Mouse (Mus musculus) small intestine, adult 2 months (tissue): ENCODE results near the gene Eif3j1.

Experiments used
- CTCF ChIP-seq: fragments of 200-500 bp; IDR thresholded peaks from 2 replicates; pipeline ENCODE4 v1.5.1; 2012; ENCODE audit warnings: low read depth, mild to moderate bottlenecking, control low read depth, inconsistent platforms, low read length, moderate library complexity, mixed read lengths; ENCODE audit not compliant: insufficient replicate concordance, insufficient read length; ENCODE audit errors: extremely low read depth
- POLR2A ChIP-seq: fragments of 200-500 bp; IDR thresholded peaks from 2 replicates; pipeline ENCODE4 v1.6.1; 2012; ENCODE audit warnings: low read depth, mild to moderate bottlenecking, control low read depth, inconsistent platforms, low read length, moderate library complexity

DNA sequence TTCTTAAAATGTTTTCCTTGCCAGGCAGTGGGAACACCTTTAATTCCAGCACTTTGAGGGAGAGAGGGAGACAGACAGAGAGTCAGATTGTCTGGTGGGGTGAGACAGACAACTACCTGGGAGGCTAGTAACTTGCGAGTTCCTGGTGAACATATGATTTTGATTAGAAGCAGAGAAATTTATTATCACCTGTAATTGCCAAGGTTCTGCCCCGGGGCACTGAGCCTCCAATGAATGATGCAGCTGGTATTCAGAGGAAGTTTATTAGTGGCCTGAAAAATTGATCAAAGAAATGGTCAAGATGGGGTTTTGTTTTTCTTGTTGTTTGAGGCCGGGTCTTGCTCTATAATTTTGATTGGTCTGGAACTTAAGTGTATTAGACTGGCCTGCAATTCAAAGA lies 19.5 kb upstream of the Eif3j1 start:
- TF ChIP-seq POLR2A (no peak), CTCF (no peak)
